Mouse (Mus musculus) lung, adult 2 months (tissue): ENCODE measurements at regions not wholly inside any gene's neighbourhood (a gene's known extent, or its start where the extent isn't known, plus 50 kb on each side); places are given as distances from the start of the nearest gene placed in this dataset.
A peak's percentile ranks its signal among the peaks of the same experiment; 100 is the strongest.

Experiments
- DNase-seq: peaks from one replicate; pipeline ENCODE4 v3.0.0; 2022
- H3K4me1 ChIP-seq: fragments of 200-500 bp; 2 replicates; pipeline ENCODE4 v1.6.1; 2011; ENCODE audit warnings: low read length; ENCODE audit not compliant: control insufficient read depth, insufficient read depth
- H3K4me3 ChIP-seq: fragments of 200-500 bp; replicated peaks from 2 replicates; pipeline ENCODE3; 2011; ENCODE audit warnings: low read depth, mild to moderate bottlenecking, control low read depth, low read length; ENCODE audit errors: extremely low read depth
- CTCF ChIP-seq: fragments of 200-500 bp; IDR thresholded peaks from 2 replicates; pipeline ENCODE4 v1.5.1; 2011; ENCODE audit warnings: mild to moderate bottlenecking, low read length, control low read depth; ENCODE audit not compliant: insufficient read depth
- POLR2A ChIP-seq: fragments of 200-500 bp; IDR thresholded peaks from 2 replicates; pipeline ENCODE4 v1.6.1; 2011; ENCODE audit warnings: low read depth, mild to moderate bottlenecking, control low read depth, low read length, borderline replicate concordance; ENCODE audit errors: extremely low read depth
- WGBS: fragments of 180-500 bp; shearing (Covaris S2); methylation state at CpG from one replicate; pipeline ENCODE4 v1.1.7; 2018; 5-methylcytosine and 5-hydroxymethylcytosine counted together

- WGBS, result 37% methylated on average over 16 of the region's 16 CpGs
- Histone ChIP-seq H3K4me1 (peaks cover 17% of the 10 kb centered on the region), H3K4me3 (no peak overlapping the region)
- TF ChIP-seq POLR2A (no peak), CTCF (no peak)
- DNase-seq, result no peak
Measured at GRCm38 (mm10) chr12:79924921-79925703, 187.7 kb downstream of the Zfp36l1 start.

- no peak for DNase-seq
- peaks cover 14% of the 10 kb centered on the region for H3K4me1 ChIP-seq
- H3K4me3 ChIP-seq, result no peak overlapping the region
- WGBS, result 79% methylated on average over 6 of the region's 6 CpGs
- TF ChIP-seq CTCF (no peak), POLR2A (no peak)
Measured at GRCm38 (mm10) chr12:79923811-79924210, 189.0 kb downstream of the Zfp36l1 start.

GRCm38 (mm10) chr12:79921786-79922185 lies 191.0 kb downstream of the Zfp36l1 start:
- Histone ChIP-seq H3K4me1 (peaks cover 22% of the 10 kb centered on the region), H3K4me3 (no peak overlapping the region)
- TF ChIP-seq POLR2A, result no peak
- TF ChIP-seq CTCF, result no peak
- DNase-seq, result no peak
- 40% methylated on average over 5 of the region's 5 CpGs for WGBS

- 85% methylated on average over 5 of the region's 5 CpGs for WGBS
Measured at GRCm38 (mm10) chr12:79918983-79919382, 193.8 kb downstream of the Zfp36l1 start.

GRCm38 (mm10) chr12:79917634-79918289 lies 195.1 kb downstream of the Zfp36l1 start:
- Histone ChIP-seq H3K4me3 (no peak overlapping the region), H3K4me1 (peaks cover 12% of the 10 kb centered on the region)
- TF ChIP-seq POLR2A, result no peak
- TF ChIP-seq CTCF, result no peak
- no peak for DNase-seq
- 35% methylated on average over 10 of the region's 10 CpGs for whole genome bisulfite sequencing

More at GRCm38 (mm10) chr12:79918983-79919382, 193.8 kb downstream of the Zfp36l1 start:
- no peak overlapping the region for H3K4me3 ChIP-seq
- DNase-seq, result no peak
- no peak for TF ChIP-seq POLR2A
- 0 out of 2 replicates have a peak, but pooled peaks have one; percentile 21 for TF ChIP-seq CTCF
- peaks cover 10% of the 10 kb centered on the region for H3K4me1 ChIP-seq

- DNase-seq, result no peak
- TF ChIP-seq CTCF (no peak), POLR2A (no peak)
- Histone ChIP-seq H3K4me3 (no peak overlapping the region), H3K4me1 (peaks cover 13% of the 10 kb centered on the region)
- WGBS, result 70% methylated on average over 5 of the region's 5 CpGs
Measured at GRCm38 (mm10) chr12:79916896-79917633, 195.7 kb downstream of the Zfp36l1 start.

- H3K4me1 ChIP-seq, result peaks cover 28% of the 10 kb centered on the region
- WGBS, result 65% methylated on average over 6 of the region's 6 CpGs
- no peak overlapping the region for H3K4me3 ChIP-seq
- TF ChIP-seq POLR2A (no peak), CTCF (no peak)
- no peak for DNase-seq
Measured at GRCm38 (mm10) chr12:79913898-79914297, 198.9 kb downstream of the Zfp36l1 start.

GRCm38 (mm10) chr12:79912281-79913063 lies 200.3 kb downstream of the Zfp36l1 start:
- 84% methylated on average over 10 of the region's 10 CpGs for WGBS
- no peak overlapping the region for H3K4me3 ChIP-seq
- TF ChIP-seq CTCF, result no peak
- TF ChIP-seq POLR2A, result no peak
- DNase-seq, result no peak
- peaks cover 23% of the 10 kb centered on the region for H3K4me1 ChIP-seq
